Mouse (Mus musculus) myocyte (in vitro differentiated cells): Measurements from ENCODE around the gene Dmrt2.

Source experiments
- MAX ChIP-seq: IDR thresholded peaks from one replicate; pipeline ENCODE4 v1.6.1; 2011; ENCODE audit warnings: low read depth, mild to moderate bottlenecking, control low read depth
- POLR2A ChIP-seq: IDR thresholded peaks from one replicate; pipeline ENCODE4 v1.6.1; 2011; ENCODE audit warnings: low read depth, mild to moderate bottlenecking, control low read depth, moderate library complexity; ENCODE audit not compliant: insufficient read length
- USF1 ChIP-seq: IDR thresholded peaks from one replicate; pipeline ENCODE4 v1.6.1; 2011; ENCODE audit warnings: low read depth, mild to moderate bottlenecking, control low read depth, moderate library complexity

- no peak for TF ChIP-seq POLR2A
- TF ChIP-seq USF1, result no peak
- TF ChIP-seq MAX, result no peak
These were observed 25.1 kb upstream of the Dmrt2 start for GRCm38 (mm10) chr19:25647136-25647535.
